17 mouse cellular contexts compared by ENCODE assay signal in genomic region chr13:43854973-43855372, GRCm38 (mm10).
"Had no signal": no experiment of that assay in that cellular context is flagged by ENCODE, and none has a peak within 500 bp of the region (broad histone marks: within the 10 kb centered on the region; RNA-seq: fewer than 3 reads in every experiment).

No protein-coding gene starts in this region.

- DNase-seq: retina, postnatal 1 day; right cerebral cortex, adult 18-20 months; right cerebral cortex, postnatal 14 days; right cerebral cortex, postnatal 25 days; right cerebral cortex, postnatal 4 days; spleen, adult 18-20 months; thymus, adult 18-20 months; thymus, adult 2 months; thymus, postnatal 14 days; thymus, postnatal 25 days; thymus, postnatal 36 days; thymus, postnatal 4 days had no signal

- H3K9ac ChIP-seq: neural tube, embryonic 12.5 days; neural tube, embryonic 13.5 days; neural tube, embryonic 15.5 days; stomach, embryonic 15.5 days had no signal

- H3K4me2 ChIP-seq: neural tube, embryonic 12.5 days; neural tube, embryonic 13.5 days; neural tube, embryonic 15.5 days; stomach, embryonic 15.5 days had no signal

- H3K9me3 ChIP-seq: neural tube, embryonic 12.5 days; neural tube, embryonic 13.5 days; neural tube, embryonic 15.5 days; stomach, embryonic 15.5 days had no signal

- H3K4me3 ChIP-seq: neural tube, embryonic 12.5 days; neural tube, embryonic 13.5 days; neural tube, embryonic 15.5 days; stomach, embryonic 15.5 days had no signal

- H3K4me1 ChIP-seq: stomach, embryonic 15.5 days had no signal

- H3K36me3 ChIP-seq: neural tube, embryonic 12.5 days; neural tube, embryonic 13.5 days; neural tube, embryonic 15.5 days; stomach, embryonic 15.5 days had no signal

- H3K27ac ChIP-seq: neural tube, embryonic 12.5 days; neural tube, embryonic 13.5 days; neural tube, embryonic 15.5 days; stomach, embryonic 15.5 days; stomach, postnatal 0 days had no signal

- H3K27me3 ChIP-seq: neural tube, embryonic 12.5 days; stomach, embryonic 15.5 days had no signal
